Mouse (Mus musculus) midbrain, postnatal 0 days (tissue): Measurements from ENCODE around the gene Saa4. TPM values are rescaled to one million over a fixed set of nuclear protein-coding genes. Genes with fewer than 3 reads are reported as not detected.

ENCODE experiments used
- ATAC-seq: fragments of 200-750 bp; cut with Nextera tagmentation; 2 replicates; pipeline ENCODE4 v1.8.0; 2017; ENCODE audit warnings: moderate number of reproducible peaks, mild to moderate bottlenecking, moderate TSS enrichment, moderate library complexity; ENCODE audit not compliant: low FRiP score
- DNase-seq: peaks from one replicate; pipeline ENCODE4 v3.0.0-alpha.2; 2015; ENCODE audit warnings: low spot score
- H3K27ac ChIP-seq: fragments of 300-500 bp; sonication (generic); 2 replicates; pipeline ENCODE4 v1.5.1; 2014; ENCODE audit warnings: low read depth, mild to moderate bottlenecking, low read length, mixed read lengths
- H3K27me3 ChIP-seq: fragments of 300-500 bp; sonication (generic); 2 replicates; pipeline ENCODE4 v1.6.1; 2014; ENCODE audit warnings: low read length, control low read depth, mixed read lengths; ENCODE audit not compliant: insufficient read depth
- H3K36me3 ChIP-seq: fragments of 300-500 bp; sonication (generic); 2 replicates; pipeline ENCODE4 v1.6.1; 2014; ENCODE audit warnings: low read length, control low read depth, mixed read lengths; ENCODE audit not compliant: insufficient read depth
- H3K4me1 ChIP-seq: fragments of 300-500 bp; sonication (generic); 2 replicates; pipeline ENCODE4 v1.6.1; 2014; ENCODE audit warnings: mild to moderate bottlenecking, control low read depth, antibody characterized with exemption, low read length, mixed read lengths; ENCODE audit not compliant: insufficient read depth
- H3K4me2 ChIP-seq: fragments of 300-500 bp; sonication (generic); 2 replicates; pipeline ENCODE4 v1.6.1; 2014; ENCODE audit warnings: low read depth, mild to moderate bottlenecking, low read length, mixed read lengths; ENCODE audit not compliant: poor library complexity, severe bottlenecking
- H3K4me3 ChIP-seq: fragments of 300-500 bp; sonication (generic); 2 replicates; pipeline ENCODE4 v1.5.1; 2014; ENCODE audit warnings: low read depth, mild to moderate bottlenecking, low read length, moderate library complexity
- H3K9ac ChIP-seq: fragments of 300-500 bp; sonication (generic); replicated peaks from 2 replicates; pipeline ENCODE4 v1.6.1; 2014; ENCODE audit warnings: mild to moderate bottlenecking, low read length, moderate library complexity, mixed read lengths; ENCODE audit not compliant: poor library complexity, severe bottlenecking
- H3K9me3 ChIP-seq: fragments of 300-500 bp; sonication (generic); 2 replicates; pipeline ENCODE4 v1.6.1; 2016; ENCODE audit warnings: low read length, control low read depth
- CTCF ChIP-seq: IDR thresholded peaks from 2 replicates; pipeline ENCODE4 v1.5.1; 2016; ENCODE audit warnings: antibody characterized with exemption, mild to moderate bottlenecking
- WGBS: fragments of 180-500 bp; shearing (Covaris S2); extraction: QIAGEN DNeasy Blood & Tissue Kit; methylation state at CpG from one replicate; pipeline ENCODE4 v1.1.7; 2014; 5-methylcytosine and 5-hydroxymethylcytosine counted together
- polyA plus RNA-seq: library from polyadenylated mRNA; unstranded; fragments of >200 nt; fragmentation: Nextera tagmentation; extraction: Ambion mirVana; gene quantifications from 2 replicates; pipeline ENCODE4 v1.2.1, GENCODE M21; 2015
- total RNA-seq: library from RNA; depleted of rRNA; stranded (reverse); fragments of >200 nt; gene quantifications from 2 replicates; pipeline ENCODE4 v1.2.3, GENCODE M21; 2014

Saa4 gene
- total and polyA plus RNA-seq, 2 experiments from 2014 or later, result not detected

DNA sequence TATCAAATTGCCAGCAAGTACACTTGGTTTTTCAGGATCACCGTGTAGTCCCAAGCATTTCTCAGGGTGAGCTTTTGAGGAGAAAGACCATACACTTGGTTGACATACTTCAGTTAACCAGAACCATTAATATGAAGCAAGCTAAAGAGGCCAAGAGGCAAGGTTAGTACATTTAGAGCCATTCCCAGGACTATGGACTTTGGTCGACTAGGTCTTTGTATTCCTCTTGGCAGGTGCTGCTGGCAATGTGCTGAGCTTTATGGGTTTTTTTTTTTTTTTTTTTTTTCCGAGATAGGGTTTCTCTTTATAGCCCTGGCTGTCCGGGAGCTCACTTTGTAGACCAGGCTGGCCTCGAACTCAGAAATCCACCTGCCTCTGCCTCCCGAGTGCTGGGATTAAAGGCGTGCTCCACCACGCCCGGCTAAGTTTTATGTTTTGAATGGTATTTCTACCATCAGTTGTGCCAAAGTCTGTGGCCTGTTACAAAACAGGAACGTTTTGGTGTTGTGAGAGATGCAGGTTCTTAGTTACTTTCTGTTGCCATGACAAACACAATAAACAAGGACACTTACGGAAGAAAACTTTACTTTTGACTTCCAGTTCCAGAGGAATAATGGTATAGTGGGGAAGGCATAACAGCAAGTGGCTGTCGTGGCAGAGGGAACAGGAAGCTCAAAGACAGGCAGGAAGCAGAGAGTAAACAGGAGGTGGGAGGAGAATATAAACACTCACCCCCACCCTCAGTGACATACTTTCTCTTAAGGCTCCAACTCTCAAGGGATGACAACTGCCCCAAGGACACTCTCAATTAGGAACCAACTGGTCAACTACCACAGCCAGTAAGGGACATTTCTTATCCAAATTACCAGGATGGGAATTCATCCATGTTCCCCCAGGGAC lies 6.4 kb upstream of the Saa4 start:
- DNase-seq, result no peak
- 83% methylated on average over 12 of the region's 12 CpGs for WGBS
- no peak overlapping the region for H3K4me2 ChIP-seq
- H3K27ac ChIP-seq, result no peak overlapping the region
- H3K9ac ChIP-seq, result no peak overlapping the region
- no peak for TF ChIP-seq CTCF
- no peaks in the 10 kb centered on the region for H3K4me1 ChIP-seq
- no peak overlapping the region for H3K4me3 ChIP-seq
- no peaks in the 10 kb centered on the region for H3K36me3 ChIP-seq
- no peaks in the 10 kb centered on the region for H3K27me3 ChIP-seq
- H3K9me3 ChIP-seq, result no peaks in the 10 kb centered on the region
- ATAC-seq, result no peak

- no peak for TF ChIP-seq CTCF
- ATAC-seq, result no peak
- 87% methylated on average over 2 of the region's 2 CpGs for WGBS
- Histone ChIP-seq H3K27ac (no peak overlapping the region), H3K4me3 (no peak overlapping the region), H3K27me3 (no peaks in the 10 kb centered on the region), H3K4me1 (no peaks in the 10 kb centered on the region), H3K9me3 (no peaks in the 10 kb centered on the region), H3K9ac (no peak overlapping the region), H3K4me2 (no peak overlapping the region), H3K36me3 (no peaks in the 10 kb centered on the region)
- DNase-seq, result no peak
Measured at GRCm38 (mm10) chr7:46734983-46735382, 2.6 kb upstream of the Saa4 start.

- ATAC-seq, result no peak
Measured at GRCm38 (mm10) chr7:46727584-46727983, 4.8 kb downstream of the Saa4 start.

GRCm38 (mm10) chr7:46724396-46724795 lies 8.0 kb downstream of the Saa4 start:
- Histone ChIP-seq H3K4me1 (no peaks in the 10 kb centered on the region), H3K27me3 (0 out of 2 replicates have a peak, but pooled peaks cover 6% of the 10 kb centered on the region), H3K9ac (no peak overlapping the region), H3K27ac (no peak overlapping the region), H3K4me3 (no peak overlapping the region), H3K9me3 (no peaks in the 10 kb centered on the region), H3K4me2 (no peak overlapping the region), H3K36me3 (no peaks in the 10 kb centered on the region)
- no peak for TF ChIP-seq CTCF
- DNase-seq (no peak), ATAC-seq (no peak)
- WGBS, result 76% methylated on average over 5 of the region's 5 CpGs

More at GRCm38 (mm10) chr7:46727584-46727983, 4.8 kb downstream of the Saa4 start:
- Histone ChIP-seq H3K9ac (no peak overlapping the region), H3K27me3 (no peaks in the 10 kb centered on the region), H3K27ac (no peak overlapping the region), H3K4me3 (no peak overlapping the region), H3K4me1 (no peaks in the 10 kb centered on the region), H3K9me3 (no peaks in the 10 kb centered on the region), H3K36me3 (no peaks in the 10 kb centered on the region), H3K4me2 (no peak overlapping the region)
- 76% methylated on average over 1 of the region's 1 CpGs for WGBS
- no peak for TF ChIP-seq CTCF
- no peak for DNase-seq

DNA sequence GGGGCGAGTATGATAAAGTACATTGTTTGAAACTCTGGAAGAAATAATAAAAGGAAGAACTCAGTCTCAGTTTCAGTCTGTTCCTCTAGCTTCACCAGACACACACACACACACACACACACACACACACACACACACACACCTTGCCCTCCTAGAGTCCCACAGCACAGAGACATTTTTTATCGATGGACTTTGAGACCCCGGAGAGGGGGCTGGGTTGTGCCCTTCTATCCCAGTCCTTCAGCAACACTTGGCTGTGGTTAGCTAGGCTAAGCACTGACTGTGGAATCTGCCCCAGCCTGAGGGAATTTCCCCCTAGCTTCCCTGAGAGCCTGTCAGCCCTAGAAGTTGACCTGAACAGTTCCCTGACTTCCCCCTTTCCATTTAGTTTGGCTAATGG lies 8.6 kb downstream of the Saa4 start:
- ATAC-seq (no peak), DNase-seq (no peak)
- Histone ChIP-seq H3K4me1 (no peaks in the 10 kb centered on the region), H3K4me2 (no peak overlapping the region), H3K27me3 (0 out of 2 replicates have a peak, but pooled peaks cover 6% of the 10 kb centered on the region), H3K9ac (no peak overlapping the region), H3K27ac (no peak overlapping the region), H3K4me3 (no peak overlapping the region), H3K36me3 (no peaks in the 10 kb centered on the region), H3K9me3 (no peaks in the 10 kb centered on the region)
- no peak for TF ChIP-seq CTCF
- WGBS, result 88% methylated on average over 3 of the region's 3 CpGs

DNA sequence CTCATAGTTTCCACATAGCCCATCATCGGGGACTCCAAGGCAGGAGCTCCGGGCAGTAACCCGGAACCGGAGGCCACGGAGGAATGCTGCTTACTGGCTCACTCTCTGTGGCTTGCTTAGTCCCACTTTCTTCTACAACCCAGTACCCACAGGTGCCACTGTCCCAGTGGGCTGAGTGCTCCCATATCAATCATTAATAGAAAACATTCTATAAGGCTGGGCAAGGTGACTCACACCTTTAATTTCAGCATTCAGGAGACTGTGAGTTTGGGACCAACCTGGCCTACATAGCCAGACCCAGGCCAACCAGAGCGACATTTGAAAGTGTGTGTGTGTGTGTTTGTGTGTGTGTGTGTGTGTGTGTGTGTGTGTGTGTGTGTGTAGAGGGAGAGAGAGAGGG lies 9.0 kb downstream of the Saa4 start:
- H3K4me3 ChIP-seq, result no peak overlapping the region
- ATAC-seq (no peak), DNase-seq (no peak)
- H3K9ac ChIP-seq, result no peak overlapping the region
- H3K9me3 ChIP-seq, result no peaks in the 10 kb centered on the region
- H3K4me2 ChIP-seq, result no peak overlapping the region
- H3K4me1 ChIP-seq, result no peaks in the 10 kb centered on the region
- H3K36me3 ChIP-seq, result no peaks in the 10 kb centered on the region
- 95% methylated on average over 6 of the region's 6 CpGs for WGBS
- no peak for TF ChIP-seq CTCF
- H3K27me3 ChIP-seq, result peaks cover 6% of the 10 kb centered on the region; the same call in 1 of the 2 replicates
- no peak overlapping the region for H3K27ac ChIP-seq
